Mouse (Mus musculus) ZHBTc4 (cell line): ENCODE data around the gene Wipf3.

Source experiments
- DNase-seq: peaks from one replicate; pipeline ENCODE4 v3.0.0-alpha.2; 2011; ENCODE audit warnings: low read depth, low spot score

Wipf3 gene

GRCm38 (mm10) chr6:54432191-54432590 is 2.8 kb downstream of the Wipf3 start:
- DNase-seq, result no peak

- DNase-seq, result no peak
These were observed 3.6 kb downstream of the Wipf3 start for GRCm38 (mm10) chr6:54432806-54433545.

DNA sequence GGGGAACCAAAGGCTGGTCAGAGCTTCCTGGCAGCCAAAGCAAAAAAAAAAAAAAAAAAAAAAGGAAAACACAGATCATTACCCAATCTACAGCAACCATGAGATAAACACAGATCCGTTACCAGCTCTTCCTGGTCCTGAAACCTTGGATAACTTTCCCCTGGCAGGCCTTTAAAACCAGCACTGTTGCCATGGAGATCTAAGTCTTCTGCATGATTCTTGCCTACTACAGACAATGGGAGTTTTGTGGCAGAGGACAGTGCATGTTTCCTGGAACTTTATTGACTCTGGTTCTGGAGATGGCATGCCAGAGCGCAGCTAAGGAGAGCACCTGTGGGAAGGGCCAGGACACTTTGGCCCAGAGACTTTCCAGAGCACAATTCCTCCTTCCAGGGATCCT is 4.8 kb downstream of the Wipf3 start:
- DNase-seq, result peak; percentile 14

- DNase-seq, result peak; percentile 30
These were observed 6.3 kb downstream of the Wipf3 start for GRCm38 (mm10) chr6:54435663-54436062.

- peak; percentile 25 for DNase-seq
These were observed 6.9 kb downstream of the Wipf3 start for GRCm38 (mm10) chr6:54436286-54436685.

DNA sequence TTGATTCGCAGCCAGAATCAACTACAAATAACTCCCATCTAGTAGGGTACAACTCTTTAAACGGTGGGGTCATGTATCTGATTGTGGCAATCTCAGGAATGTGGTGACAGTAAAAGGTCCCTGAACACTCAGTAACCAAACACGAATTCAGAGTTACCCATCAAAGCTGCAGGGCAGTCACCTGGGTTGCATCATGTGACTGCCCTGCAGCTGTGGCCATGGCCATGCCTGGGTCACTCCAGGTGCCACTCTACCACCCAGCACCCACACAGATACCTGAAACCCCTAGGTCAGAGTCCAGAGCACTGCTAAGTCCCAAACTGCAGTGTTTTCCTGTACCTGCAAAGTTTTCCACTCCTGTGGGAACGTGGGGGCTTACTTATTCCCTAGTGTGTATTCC is 9.1 kb downstream of the Wipf3 start:
- no peak for DNase-seq

- no peak for DNase-seq
These were observed 11.3 kb downstream of the Wipf3 start for GRCm38 (mm10) chr6:54440658-54441057.

DNA sequence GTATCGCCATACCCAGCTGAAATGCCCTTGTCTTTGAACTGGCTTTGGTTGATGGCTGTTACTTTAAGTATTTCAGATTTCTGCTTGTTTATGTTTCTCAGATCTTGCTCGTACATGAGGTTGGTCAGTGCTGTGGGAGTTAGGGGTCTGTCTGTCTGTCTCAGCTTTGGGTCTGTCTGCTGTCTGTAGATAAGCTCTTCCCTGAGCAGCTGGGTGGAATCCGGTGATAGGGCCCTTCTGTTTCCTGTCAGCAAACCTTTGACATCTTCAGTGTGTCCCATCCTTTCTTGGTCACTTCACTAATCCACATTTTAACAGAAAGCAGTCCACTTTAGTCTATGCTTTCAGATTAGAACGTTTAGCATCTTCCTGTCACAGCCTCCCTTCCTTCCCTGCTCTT is 14.3 kb downstream of the Wipf3 start:
- no peak for DNase-seq

DNA sequence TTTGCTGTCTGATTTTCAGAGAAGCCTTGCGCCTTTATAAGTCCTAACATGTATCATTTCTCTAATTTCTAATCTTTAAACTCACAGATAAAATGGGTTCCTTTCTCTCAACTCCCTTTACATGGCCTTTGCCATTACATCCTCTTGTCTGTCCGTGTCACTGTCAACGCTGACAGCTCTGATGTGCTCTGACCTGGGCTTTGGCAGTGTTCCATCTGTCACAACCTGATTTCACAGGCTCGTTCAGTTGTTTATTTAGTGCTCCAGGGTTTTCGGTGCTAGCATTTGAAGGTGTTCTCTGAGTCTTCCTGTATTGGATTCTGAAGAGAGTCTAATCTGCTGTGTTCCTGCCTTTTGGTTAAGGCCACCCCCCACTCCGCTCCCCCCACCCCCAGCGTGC is 14.7 kb downstream of the Wipf3 start:
- no peak for DNase-seq

DNA sequence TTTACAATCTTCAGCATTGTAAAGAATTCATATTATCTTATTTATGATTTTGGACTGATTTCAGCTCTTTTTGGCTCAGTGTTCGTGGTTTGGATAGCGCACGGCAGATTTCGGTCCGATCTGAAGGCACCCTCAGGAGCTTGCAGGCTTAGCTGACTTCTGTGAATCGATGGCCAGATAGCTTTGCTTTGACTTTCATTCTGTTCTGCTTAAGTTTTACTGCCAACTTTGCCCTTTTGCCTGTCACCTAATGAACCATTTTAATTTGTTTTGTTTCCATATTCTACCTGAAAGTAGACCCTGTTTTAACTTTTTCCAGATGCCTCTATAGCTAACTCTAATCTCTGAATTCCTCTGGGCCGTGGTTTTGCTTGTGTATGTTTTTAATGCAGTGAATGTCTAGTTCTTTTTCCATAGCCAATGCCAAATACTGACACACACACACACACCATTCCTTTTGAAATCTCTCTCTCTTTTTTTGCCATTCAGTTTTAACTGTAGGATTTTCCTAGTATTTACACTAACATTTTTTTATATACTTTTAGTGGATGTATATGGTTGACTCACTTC is 15.9 kb downstream of the Wipf3 start:
- DNase-seq, result no peak

- no peak for DNase-seq
These were observed 17.9 kb downstream of the Wipf3 start for GRCm38 (mm10) chr6:54447353-54447752.

GRCm38 (mm10) chr6:54459661-54460060 is 30.3 kb downstream of the Wipf3 start:
- DNase-seq, result no peak

DNA sequence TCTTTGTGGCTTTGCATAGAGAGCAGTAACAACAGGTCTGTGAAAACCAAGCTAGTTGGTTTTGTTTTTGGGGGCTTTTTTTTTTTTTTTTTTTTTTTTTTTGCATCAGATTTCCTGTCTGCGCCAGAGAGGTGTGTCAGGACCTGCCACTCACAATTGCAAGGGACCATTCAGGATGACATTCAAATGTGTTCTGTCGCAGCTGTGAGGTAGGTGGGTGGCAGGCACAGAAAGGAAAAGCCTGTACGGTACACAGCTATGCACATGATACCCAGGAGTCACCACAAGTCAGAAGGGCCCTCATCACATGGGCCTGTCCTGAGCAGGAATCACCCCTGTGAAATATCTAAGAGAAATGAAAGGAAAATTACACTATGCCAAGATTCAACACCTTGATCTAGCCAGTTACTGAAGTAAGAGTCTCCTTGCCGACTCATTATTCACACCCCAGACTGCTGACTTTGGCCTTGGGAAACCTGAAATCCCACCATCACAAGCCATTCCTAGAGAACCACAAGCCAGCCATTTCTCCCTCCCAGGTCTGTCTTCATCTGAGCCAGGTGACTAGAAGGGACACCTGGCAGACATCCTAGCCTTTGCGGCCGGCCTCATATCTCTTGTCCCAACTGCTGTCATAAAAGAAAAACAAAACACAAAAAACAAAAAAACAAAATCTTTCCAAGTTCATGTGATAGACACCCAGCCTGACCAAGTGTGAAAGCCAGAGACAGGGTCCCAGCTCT is 30.9 kb downstream of the Wipf3 start:
- DNase-seq, result no peak

GRCm38 (mm10) chr6:54460915-54461671 is 31.7 kb downstream of the Wipf3 start:
- no peak for DNase-seq

- DNase-seq, result no peak
These were observed 33.4 kb downstream of the Wipf3 start for GRCm38 (mm10) chr6:54462766-54463165.

DNA sequence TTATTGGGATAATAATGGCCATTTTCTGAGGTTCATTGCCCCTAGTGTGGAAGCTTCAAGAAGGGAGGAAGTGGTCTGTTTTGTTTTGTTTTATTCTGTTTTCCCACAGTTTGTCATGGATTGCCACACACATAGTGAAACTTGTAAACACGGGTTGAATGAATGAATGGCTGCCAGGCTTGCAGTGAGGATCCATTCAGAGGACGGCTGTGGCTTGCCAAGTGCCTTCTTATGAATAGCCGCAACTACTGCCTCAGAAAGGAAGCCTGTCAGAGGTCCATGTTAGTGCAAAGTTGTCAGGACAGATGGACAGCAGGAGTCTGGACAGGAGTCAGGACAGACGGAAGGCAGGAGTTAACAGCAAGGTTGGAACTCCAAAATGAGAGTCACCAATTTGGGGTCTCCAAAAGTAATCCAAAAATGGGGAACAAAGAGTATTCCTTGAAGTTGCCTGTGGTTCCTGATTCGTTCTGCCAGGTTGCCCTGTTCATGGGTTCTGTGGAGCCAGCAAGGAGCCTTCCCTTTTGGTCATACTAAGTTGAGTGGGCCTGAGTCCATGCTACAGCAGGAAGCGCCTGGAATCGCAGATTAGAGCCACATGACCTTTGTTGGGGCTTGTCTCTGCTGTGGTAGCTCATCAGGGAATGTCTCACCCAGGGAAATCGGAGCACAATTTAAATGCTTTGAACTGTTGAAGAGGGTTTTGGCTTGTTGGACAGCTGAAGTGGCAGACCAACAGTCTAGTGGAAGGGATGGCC is 34.5 kb downstream of the Wipf3 start:
- DNase-seq, result no peak

DNA sequence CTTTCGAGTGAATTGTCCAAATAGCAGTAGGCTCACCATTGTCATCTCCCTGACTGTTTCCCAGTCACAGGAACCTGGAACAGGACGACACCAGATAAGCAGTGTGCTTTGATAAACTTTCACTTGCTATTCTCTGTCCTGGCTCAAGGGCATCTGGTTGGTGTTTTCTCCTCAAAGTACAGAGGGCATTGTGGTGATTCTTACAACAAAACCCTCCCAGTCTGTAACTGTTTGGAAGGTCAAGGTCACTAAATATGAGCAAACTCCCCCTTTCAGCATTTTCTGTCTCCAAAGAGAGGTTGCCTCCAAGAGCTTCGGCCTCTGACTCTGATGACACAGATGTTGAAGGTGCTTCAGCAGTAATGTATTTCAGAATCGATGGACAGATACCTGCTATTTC is 35.5 kb downstream of the Wipf3 start:
- DNase-seq, result no peak

- DNase-seq, result no peak
These were observed 38.0 kb downstream of the Wipf3 start for GRCm38 (mm10) chr6:54467371-54467770.

DNA sequence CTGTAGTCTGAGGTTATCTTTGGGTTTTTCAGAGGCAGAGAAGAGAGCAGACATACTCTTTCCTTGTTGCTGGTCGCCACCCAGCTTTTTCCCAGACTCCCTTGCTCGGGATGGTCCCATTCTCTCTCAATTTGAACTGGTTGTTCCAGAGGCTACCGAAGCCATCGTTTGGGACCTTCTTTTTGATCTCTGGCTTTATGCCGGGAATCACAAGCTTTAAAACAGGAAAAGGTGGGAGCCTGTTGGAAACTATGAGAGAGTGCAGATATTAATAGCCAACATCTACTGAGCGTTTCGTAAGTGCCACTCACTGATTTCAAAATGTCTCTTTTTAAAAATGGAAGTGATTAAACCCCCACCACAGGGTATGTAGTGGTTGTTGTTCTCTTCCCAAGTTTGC is 42.5 kb downstream of the Wipf3 start:
- DNase-seq, result no peak

- DNase-seq, result no peak
These were observed 43.7 kb downstream of the Wipf3 start for GRCm38 (mm10) chr6:54472846-54473715.
